Mouse (Mus musculus) midbrain, postnatal 0 days (tissue): ENCODE results near the gene Fsd1. TPM values are rescaled to one million over a fixed set of nuclear protein-coding genes. Genes with fewer than 3 reads are reported as not detected.

ENCODE experiments used
- ATAC-seq: fragments of 200-750 bp; cut with Nextera tagmentation; 2 replicates; pipeline ENCODE4 v1.8.0; 2017; ENCODE audit warnings: moderate number of reproducible peaks, mild to moderate bottlenecking, moderate TSS enrichment, moderate library complexity; ENCODE audit not compliant: low FRiP score
- DNase-seq: peaks from one replicate; pipeline ENCODE4 v3.0.0-alpha.2; 2015; ENCODE audit warnings: low spot score
- H3K27ac ChIP-seq: fragments of 300-500 bp; sonication (generic); 2 replicates; pipeline ENCODE4 v1.5.1; 2014; ENCODE audit warnings: low read depth, mild to moderate bottlenecking, low read length, mixed read lengths
- H3K27me3 ChIP-seq: fragments of 300-500 bp; sonication (generic); 2 replicates; pipeline ENCODE4 v1.6.1; 2014; ENCODE audit warnings: low read length, control low read depth, mixed read lengths; ENCODE audit not compliant: insufficient read depth
- H3K36me3 ChIP-seq: fragments of 300-500 bp; sonication (generic); 2 replicates; pipeline ENCODE4 v1.6.1; 2014; ENCODE audit warnings: low read length, control low read depth, mixed read lengths; ENCODE audit not compliant: insufficient read depth
- H3K4me1 ChIP-seq: fragments of 300-500 bp; sonication (generic); 2 replicates; pipeline ENCODE4 v1.6.1; 2014; ENCODE audit warnings: mild to moderate bottlenecking, control low read depth, antibody characterized with exemption, low read length, mixed read lengths; ENCODE audit not compliant: insufficient read depth
- H3K4me2 ChIP-seq: fragments of 300-500 bp; sonication (generic); 2 replicates; pipeline ENCODE4 v1.6.1; 2014; ENCODE audit warnings: low read depth, mild to moderate bottlenecking, low read length, mixed read lengths; ENCODE audit not compliant: poor library complexity, severe bottlenecking
- H3K4me3 ChIP-seq: fragments of 300-500 bp; sonication (generic); 2 replicates; pipeline ENCODE4 v1.5.1; 2014; ENCODE audit warnings: low read depth, mild to moderate bottlenecking, low read length, moderate library complexity
- H3K9ac ChIP-seq: fragments of 300-500 bp; sonication (generic); replicated peaks from 2 replicates; pipeline ENCODE4 v1.6.1; 2014; ENCODE audit warnings: mild to moderate bottlenecking, low read length, moderate library complexity, mixed read lengths; ENCODE audit not compliant: poor library complexity, severe bottlenecking
- H3K9me3 ChIP-seq: fragments of 300-500 bp; sonication (generic); 2 replicates; pipeline ENCODE4 v1.6.1; 2016; ENCODE audit warnings: low read length, control low read depth
- CTCF ChIP-seq: IDR thresholded peaks from 2 replicates; pipeline ENCODE4 v1.5.1; 2016; ENCODE audit warnings: antibody characterized with exemption, mild to moderate bottlenecking
- WGBS: fragments of 180-500 bp; shearing (Covaris S2); extraction: QIAGEN DNeasy Blood & Tissue Kit; methylation state at CpG from one replicate; pipeline ENCODE4 v1.1.7; 2014; 5-methylcytosine and 5-hydroxymethylcytosine counted together
- polyA plus RNA-seq: library from polyadenylated mRNA; unstranded; fragments of >200 nt; fragmentation: Nextera tagmentation; extraction: Ambion mirVana; gene quantifications from 2 replicates; pipeline ENCODE4 v1.2.1, GENCODE M21; 2015
- total RNA-seq: library from RNA; depleted of rRNA; stranded (reverse); fragments of >200 nt; gene quantifications from 2 replicates; pipeline ENCODE4 v1.2.3, GENCODE M21; 2014

Fsd1 gene
- total and polyA plus RNA-seq, 2 experiments from 2014 or later = 122 to 188 TPM

DNA sequence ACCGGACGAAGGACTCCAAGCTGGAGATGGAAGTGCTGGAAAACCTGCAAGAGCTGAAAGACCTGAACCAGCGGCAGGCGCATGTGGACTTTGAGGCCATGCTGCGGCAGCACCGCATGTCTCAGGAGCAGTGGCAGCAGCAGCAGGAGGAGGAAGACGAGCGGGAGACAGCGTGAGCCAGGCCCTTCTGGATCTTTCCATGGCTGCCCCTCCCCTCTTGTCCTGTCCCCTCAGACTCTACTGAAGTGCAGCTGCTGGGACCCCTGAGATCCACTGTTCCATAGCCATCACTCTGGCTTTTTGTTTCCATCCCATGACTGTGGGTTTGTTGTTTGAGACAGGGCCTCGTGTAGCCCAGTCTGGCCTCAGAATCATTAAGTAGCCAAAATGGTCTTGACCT is 21.8 kb upstream of the Fsd1 start:
- 98% methylated on average over 10 of the region's 10 CpGs for WGBS
- Histone ChIP-seq H3K36me3 (peaks cover 25% of the 10 kb centered on the region), H3K27ac (no peak overlapping the region), H3K9ac (no peak overlapping the region), H3K9me3 (no peaks in the 10 kb centered on the region), H3K4me3 (no peak overlapping the region), H3K27me3 (no peaks in the 10 kb centered on the region), H3K4me2 (no peak overlapping the region), H3K4me1 (peaks cover 10% of the 10 kb centered on the region; the same call in 1 of the 2 replicates)
- DNase-seq (no peak), ATAC-seq (no peak)
- TF ChIP-seq CTCF = no peak

DNA sequence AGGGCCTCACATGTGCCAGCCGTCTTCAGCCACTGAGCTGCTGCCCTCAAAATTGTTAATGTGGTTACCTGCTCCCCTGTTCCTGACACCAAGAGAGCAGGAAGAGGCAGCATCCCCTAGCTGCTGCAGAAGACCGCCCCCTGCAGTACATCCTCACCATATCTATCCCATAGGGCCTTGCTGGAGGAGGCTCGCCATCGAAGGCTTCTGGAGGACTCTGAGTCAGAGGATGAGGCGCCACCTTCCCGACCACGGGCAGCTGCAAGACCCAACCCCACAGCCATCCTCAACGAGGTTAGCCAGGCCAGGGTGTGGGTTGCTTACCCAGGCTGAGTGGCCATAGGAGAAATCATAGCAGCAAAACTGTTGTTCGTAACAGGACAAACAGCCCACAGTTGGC is 21.3 kb upstream of the Fsd1 start:
- Histone ChIP-seq H3K9me3 (no peaks in the 10 kb centered on the region), H3K4me3 (no peak overlapping the region), H3K4me1 (peaks cover 9% of the 10 kb centered on the region; the same call in 1 of the 2 replicates), H3K27me3 (no peaks in the 10 kb centered on the region), H3K4me2 (no peak overlapping the region), H3K36me3 (peaks cover 25% of the 10 kb centered on the region), H3K9ac (no peak overlapping the region), H3K27ac (no peak overlapping the region)
- no peak for ATAC-seq
- 83% methylated on average over 9 of the region's 9 CpGs for WGBS
- peak; percentile 25 for TF ChIP-seq CTCF
- no peak for DNase-seq

DNA sequence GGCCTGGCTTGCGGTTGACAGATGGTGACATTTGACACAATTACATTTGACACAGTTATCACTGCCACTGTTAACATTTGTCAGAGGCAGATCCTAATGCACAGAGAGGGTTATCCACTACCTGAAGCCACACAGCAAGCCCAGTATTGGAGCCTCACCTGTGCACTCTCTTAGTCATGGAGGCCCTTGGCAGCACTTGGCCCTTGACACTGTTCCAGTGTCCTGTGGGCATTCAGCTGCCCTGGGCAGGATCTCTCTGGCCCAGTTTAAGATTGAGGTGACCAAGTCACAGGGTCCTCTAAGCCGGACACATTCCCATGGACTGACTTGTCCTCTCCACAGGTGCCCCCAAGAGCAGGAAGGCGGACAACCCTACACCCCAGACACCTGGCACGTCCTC is 19.1 kb upstream of the Fsd1 start:
- ATAC-seq (no peak), DNase-seq (no peak)
- WGBS = 95% methylated on average over 4 of the region's 4 CpGs
- peaks cover 16% of the 10 kb centered on the region for H3K36me3 ChIP-seq
- H3K4me3 ChIP-seq = no peak overlapping the region
- no peaks in the 10 kb centered on the region for H3K27me3 ChIP-seq
- H3K9ac ChIP-seq = no peak overlapping the region
- no peaks in the 10 kb centered on the region for H3K9me3 ChIP-seq
- 0 out of 2 replicates have a peak, but pooled peaks cover 7% of the 10 kb centered on the region for H3K4me1 ChIP-seq
- no peak for TF ChIP-seq CTCF
- H3K4me2 ChIP-seq = no peak overlapping the region
- H3K27ac ChIP-seq = no peak overlapping the region

DNA sequence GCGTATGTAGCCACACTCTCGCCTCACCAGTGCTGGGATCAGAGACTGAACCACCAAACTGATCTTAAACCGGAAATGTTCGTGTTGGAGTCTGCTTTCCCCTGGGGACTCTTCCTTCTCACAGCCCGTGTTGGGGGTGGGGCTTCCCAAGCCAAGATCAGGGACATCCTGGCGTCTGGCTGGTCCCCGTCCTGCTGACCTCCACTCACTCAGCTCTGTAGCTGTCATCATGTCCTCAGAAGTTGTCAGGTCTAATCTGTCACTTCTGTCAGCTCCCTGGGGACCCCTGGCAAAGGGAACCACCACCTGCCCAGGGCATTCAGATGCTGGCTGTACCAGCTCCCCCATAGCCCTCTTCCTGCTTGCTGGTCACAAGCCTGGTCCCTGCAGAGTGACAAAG is 18.1 kb upstream of the Fsd1 start:
- WGBS = 43% methylated on average over 7 of the region's 7 CpGs
- peaks cover 20% of the 10 kb centered on the region; the same call in 1 of the 2 replicates for H3K36me3 ChIP-seq
- H3K4me3 ChIP-seq = no peak overlapping the region
- H3K9ac ChIP-seq = no peak overlapping the region
- no peak overlapping the region for H3K4me2 ChIP-seq
- 0 out of 2 replicates have a peak, but pooled peaks cover 7% of the 10 kb centered on the region for H3K4me1 ChIP-seq
- TF ChIP-seq CTCF = no peak
- H3K9me3 ChIP-seq = no peaks in the 10 kb centered on the region
- ATAC-seq (no peak), DNase-seq (no peak)
- H3K27ac ChIP-seq = no peak overlapping the region
- H3K27me3 ChIP-seq = no peaks in the 10 kb centered on the region

DNA sequence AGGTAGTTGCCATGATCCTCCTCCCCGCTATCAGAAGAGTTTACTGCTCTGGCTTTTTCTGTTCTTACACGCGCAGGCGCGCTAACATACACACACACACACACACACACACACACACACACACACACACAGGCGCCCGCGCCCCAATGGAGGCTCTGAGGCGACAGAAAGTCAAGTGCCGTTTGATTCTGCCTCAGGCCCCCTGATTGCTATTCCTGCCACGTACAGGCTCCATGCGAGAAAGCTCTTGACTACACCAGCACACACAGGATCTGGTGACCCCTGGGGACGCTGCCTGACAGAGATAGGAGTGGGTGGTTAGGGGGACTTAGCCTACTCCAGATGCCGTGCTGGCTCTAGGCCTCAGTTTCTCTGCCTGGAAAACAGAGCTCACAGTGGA is 16.7 kb upstream of the Fsd1 start:
- TF ChIP-seq CTCF = no peak
- Histone ChIP-seq H3K27me3 (no peaks in the 10 kb centered on the region), H3K9ac (peak overlapping the region; percentile 87), H3K27ac (peak overlapping the region; percentile 81), H3K9me3 (no peaks in the 10 kb centered on the region), H3K4me3 (peak overlapping the region; percentile 66; the same call in 1 of the 2 replicates), H3K4me1 (0 out of 2 replicates have a peak, but pooled peaks cover 7% of the 10 kb centered on the region), H3K4me2 (peak overlapping the region; percentile 93), H3K36me3 (peaks cover 25% of the 10 kb centered on the region; the same call in 1 of the 2 replicates)
- ATAC-seq (peak; percentile 74), DNase-seq (peak; percentile 90)
- 12% methylated on average over 14 of the region's 14 CpGs for WGBS

DNA sequence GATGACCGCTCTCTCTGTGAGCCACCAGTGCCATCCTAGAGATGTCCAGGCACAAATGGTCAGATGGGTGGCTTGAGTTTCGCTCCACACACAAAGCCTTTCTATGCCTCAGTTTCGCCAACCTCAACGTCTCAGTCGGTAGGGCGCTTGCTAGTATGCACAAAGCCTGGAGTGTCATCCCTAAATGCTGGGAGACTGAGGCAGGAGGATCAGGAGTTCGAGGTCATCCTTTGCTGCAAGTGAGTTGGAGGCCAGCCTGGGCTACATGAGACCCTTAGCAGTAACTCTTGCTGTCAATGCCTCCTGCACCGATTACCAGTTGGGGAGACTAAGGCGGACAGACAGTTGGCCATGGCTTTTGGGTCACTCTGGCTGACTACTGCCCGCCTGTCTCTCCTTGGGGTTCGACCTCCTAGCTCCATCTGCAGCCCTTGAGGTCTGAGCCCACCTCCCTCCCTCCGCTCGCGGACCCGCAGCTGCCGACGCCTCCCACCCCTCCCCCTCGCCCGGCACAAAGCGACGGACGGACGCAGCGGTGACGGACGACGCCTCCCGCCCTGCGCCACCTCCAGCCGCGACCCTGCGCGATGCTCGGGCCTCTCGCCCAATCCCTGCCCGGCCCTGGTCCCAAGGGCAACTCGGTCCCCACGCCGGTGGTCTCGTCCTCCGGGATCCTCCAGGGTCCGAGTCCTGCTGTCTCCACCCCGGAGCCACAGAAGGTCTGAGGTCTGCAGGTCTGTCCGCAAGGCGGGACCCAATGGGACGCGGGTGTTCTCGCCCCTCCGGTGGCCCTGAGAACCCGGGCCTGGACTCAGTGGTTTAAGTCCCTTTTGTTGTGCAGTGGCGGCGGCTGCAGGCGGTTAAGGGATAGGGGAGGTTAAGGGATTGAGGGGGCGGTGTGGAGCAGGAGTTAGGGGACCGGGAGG is 16.1 kb upstream of the Fsd1 start, which contains the start of gene Shd:
Gene Shd (plus strand): TSS at position 502 of the 926 bp plus-strand sequence.
- Histone ChIP-seq H3K36me3 (peaks cover 25% of the 10 kb centered on the region; the same call in 1 of the 2 replicates), H3K27me3 (no peaks in the 10 kb centered on the region), H3K4me3 (peak within 1 kb of the TSS; percentile 66), H3K9me3 (no peaks in the 10 kb centered on the region), H3K4me1 (0 out of 2 replicates have a peak, but pooled peaks cover 7% of the 10 kb centered on the region), H3K4me2 (peak within 1 kb of the TSS; percentile 93), H3K27ac (peak within 1 kb of the TSS; percentile 81), H3K9ac (peak within 1 kb of the TSS; percentile 87)
- ATAC-seq (peak; percentile 68), DNase-seq (peak; percentile 64)
- peak; percentile 9 for TF ChIP-seq CTCF
- 8% methylated on average over 49 of the region's 55 CpGs for WGBS
